Mouse (Mus musculus) cerebellum, postnatal 36 days (tissue): Measurements from ENCODE around the gene 2210407C18Rik.
A peak's percentile ranks its signal among the peaks of the same experiment; 100 is the strongest.

Experiments
- DNase-seq, 2 experiments: peaks; one replicate each; pipeline ENCODE4 v3.0.0; 2021 to 2022; ENCODE audit warnings: mixed read lengths in 2 of 2

2210407C18Rik gene

DNA sequence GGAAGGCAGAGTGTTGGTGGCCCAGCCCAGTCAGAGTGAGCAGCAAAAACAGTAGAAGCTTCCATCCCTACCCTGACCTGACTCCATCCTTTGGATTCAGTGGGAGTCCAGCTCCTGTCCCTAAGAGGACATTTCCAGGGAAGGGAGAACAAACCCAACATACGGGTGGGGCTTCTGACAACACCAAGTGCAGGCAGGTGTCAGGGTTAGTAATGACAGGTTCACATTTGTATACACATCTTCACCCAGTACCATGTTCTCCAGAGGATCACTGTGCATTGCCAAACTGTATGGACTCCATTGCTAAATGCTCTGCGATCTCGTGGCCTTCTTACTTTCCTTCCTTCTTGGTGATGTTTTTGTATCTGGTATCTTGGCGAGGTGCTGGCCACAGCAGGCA is at the start of gene 2210407C18Rik:
Gene 2210407C18Rik, minus strand, starts transcription at position 101 of the 400 bp plus-strand sequence.
- DNase-seq = no peak

DNA sequence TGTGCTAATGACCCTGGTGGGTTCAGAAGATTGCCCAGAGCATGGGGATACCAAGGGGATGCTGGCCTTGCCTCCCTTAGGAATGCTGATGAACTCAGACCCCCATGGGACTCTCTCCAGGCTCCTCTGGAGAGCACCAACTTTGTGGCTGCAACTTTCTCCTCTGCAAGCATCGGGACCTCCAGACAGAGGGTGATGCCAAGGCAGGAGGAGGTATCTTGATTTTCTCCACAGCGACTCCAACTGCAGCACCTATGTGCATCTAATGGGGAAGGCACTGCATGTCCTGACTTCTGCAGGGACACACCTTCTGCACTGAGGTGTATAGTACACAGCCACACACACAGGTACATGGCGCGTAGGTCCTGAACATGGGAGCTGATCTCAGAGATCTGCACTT is 42.7 kb upstream of the 2210407C18Rik start, which contains the start of gene Olfr322:
Gene Olfr322, plus strand, starts transcription at position 187 of the 400 bp plus-strand sequence.
- no peak for DNase-seq

DNA sequence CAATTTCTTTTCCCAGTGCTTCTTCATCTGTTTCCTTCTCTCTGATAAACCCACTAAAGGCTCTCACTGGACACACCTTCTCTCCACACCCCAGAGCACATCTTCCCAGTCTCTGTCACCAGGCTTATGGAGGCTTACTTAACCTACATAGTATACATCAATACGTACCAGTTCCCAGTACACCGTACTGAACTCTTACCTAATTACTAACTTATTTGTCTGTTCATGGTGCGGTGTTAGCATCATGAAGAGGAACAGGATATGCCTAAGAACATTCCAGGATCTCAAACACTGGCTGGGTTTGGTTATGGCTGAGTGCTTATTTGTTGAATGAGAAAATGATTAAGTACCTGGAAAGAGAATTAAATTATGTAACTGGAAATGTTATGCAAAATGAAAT is 39.3 kb upstream of the 2210407C18Rik start:
- DNase-seq = no peak

DNA sequence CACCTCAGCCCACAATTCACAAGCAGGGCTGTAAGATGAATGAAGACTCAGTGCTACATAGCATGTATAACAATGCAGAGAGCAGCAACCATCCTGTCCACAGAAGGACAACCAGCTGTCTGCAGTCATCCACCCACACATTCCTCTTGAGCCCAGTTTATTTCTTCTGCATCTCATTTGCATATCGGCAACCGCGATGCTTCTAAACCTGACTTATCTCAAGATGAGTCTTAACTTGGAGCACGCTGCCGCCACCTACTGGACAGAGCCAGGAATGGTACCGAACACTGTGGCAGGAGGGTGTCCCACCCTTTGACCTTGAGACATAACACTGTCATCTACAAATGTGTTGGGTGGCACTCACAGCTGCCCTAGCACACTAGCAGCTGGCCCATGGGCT is 27.5 kb upstream of the 2210407C18Rik start:
- DNase-seq = peak; percentile 4 to 5

DNA sequence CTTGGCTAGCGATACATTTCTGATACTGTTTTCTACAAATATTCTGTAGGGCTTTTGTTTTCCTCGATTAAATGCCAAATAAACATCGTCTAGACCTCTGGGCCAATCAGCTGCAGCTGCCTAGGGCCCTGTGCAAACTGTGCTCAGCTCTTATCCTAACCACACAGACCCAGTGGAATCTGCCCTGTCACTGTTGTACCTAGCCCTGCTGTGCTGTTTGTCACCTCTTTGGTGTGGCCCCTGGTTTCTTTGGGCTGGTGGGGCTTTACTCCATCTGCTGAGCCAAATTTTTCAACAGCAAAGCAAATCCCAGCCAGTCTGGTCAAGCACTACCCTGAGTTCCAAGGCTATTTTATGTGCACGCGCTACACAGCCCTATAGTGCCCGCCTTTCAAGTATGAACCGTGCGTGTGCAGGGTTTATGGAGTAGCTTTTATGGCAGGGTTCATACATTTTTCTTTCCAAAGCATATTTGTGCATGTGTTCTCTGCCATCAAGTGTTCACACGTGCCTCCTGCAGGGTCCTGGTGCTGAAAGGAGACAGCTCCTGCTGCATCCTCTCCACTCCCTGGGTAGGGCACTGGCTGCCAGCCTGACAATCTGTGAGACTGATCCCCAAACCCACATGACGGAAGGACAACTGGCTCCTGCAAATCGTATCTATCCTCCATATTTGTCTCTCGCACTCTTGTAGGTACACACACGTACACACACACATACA is 25.9 kb upstream of the 2210407C18Rik start:
- DNase-seq = no peak

DNA sequence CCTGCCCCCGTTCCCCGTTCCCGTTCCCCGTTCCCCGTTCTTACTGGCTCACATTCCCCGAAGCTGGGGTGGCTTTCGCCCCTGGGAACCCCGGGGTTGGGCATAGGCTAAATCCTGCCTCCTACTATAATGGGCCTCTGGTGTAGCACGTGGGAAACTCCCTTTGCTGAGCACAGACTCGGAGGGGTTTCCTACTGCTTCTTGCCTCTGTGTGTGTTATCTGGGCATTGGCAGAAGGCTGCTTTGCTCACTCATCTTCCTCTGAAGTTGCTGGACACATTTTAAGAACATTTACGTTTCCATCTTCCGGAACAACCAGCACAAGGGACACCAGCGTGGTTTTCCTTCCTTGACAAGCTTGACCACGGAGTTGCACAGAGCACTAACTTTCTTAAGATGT is 25.2 kb upstream of the 2210407C18Rik start:
- DNase-seq = no peak

DNA sequence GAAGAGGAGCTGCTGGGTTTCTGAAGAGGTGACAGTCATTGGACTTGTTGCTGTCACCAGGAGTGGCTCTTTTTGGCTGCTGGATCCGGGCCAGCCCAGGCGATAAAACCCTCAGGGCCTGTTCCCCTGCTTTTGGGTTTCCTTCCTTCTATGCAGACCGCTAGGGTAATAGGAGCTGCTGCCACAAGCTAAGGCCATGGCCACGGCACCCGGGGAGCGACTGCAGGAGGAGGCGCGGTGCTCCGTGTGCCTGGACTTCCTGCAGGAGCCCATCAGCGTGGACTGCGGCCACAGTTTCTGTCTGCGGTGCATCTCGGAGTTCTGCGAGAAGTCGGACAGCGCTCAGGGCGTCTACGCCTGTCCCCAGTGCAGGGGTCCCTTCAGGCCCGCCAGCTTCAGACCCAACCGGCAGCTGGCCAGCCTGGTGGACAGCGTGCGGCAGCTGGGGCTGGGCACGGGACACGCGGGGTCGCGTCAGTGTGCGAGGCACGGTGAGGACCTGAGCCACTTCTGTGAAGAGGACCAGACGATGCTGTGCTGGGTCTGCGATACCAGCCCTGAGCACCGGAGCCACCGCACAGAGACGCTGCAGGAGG is 24.5 kb upstream of the 2210407C18Rik start, which contains the start of gene Trim58:
Gene Trim58, plus strand, starts transcription at position 194 of the 596 bp plus-strand sequence.
- peak; percentile 6 for DNase-seq

DNA sequence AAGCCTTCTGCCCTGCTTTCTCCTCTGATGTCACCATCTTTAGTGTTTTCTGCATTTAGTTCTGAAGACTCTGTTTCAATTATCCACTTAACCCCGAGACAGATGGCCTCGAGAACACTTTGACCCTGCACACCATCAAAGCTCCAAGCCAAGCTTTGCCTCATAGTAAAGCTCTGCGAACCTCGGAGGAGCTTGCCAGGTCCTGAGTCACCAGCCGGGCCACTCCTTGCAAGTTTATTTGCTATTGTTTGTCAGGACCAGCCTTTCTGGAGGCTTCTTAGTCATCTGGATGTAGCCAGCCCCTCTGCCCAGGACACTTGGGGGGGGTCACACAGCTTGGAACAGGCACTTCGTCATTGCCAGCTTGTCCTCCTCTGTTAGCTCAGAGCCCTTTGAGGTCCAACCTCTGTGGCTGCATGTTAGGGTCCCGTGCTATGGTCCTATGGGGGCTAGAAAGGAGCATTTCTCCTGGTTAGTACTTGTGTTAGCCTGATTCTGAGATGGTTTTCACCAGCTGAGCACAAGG is 22.4 kb upstream of the 2210407C18Rik start:
- DNase-seq = no peak

DNA sequence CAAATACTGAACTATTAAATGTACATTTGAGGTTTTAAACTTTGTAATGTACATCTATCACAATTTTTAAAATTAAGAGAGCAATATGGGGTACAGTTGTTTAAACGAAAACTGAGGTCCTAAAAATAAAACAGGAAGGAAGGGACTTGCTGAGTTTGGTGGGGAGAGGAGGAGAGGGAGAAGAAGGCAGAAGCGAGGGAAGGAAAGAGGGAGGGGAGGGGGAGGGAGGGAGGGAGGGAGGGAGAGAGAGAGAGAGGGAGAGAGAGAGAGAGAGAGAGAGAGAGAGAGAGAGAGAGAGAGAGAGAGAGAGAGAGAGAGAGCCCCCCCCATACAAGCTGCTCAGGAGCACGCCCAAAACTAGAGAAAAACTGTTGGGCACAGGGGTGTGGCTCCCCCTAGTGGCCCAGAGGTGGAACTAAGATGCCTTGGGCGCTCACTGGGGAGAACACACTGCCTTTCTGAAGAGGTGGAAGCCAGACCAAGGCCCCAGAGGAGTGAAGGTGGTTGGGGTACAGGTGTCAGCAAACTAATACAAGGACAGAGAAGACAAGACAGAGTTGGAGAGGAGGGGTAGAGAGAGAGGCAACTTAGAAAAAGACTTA is 20.6 kb upstream of the 2210407C18Rik start:
- DNase-seq = peak; percentile 15 to 17

DNA sequence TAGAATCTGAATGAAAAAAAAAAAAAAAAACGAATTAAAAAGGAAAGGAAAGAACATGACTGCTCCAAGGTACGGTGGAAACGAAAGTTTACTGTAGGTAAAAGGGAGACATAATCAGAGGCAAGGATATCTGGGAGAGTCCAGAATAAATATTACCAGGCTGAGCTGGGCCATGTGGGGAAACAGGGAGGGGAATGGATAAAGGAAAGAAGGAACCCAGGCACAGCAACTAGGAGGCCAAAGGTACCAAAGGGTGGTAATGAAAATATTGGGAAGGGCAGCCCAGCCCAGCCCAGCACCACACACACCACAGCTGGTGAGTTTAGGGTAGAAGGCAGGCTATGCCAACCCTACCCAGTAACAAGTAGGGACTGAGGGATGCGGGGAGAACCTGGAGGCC is 19.0 kb upstream of the 2210407C18Rik start:
- DNase-seq = no peak

DNA sequence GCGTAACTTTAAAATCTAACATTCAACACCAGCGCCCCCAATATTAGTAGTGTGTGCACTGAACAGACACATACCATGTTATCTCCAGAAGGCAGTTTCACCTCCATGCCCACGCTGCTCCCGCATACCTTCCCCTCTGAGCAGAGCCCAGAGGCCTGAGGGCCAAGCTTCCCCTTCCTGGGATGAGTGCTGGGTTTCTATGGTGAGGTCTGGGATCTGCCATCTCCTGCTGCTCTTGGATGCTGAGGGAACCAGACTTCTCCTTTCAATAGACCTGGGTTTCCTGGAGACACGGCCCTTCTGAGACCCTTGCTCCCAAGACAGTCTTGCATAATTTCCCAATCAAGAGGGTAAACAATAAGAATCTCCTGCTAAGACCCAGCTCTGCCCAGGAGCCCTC is 14.5 kb upstream of the 2210407C18Rik start, which contains the start of gene Olfr323:
Gene Olfr323, minus strand, starts transcription at position 101 of the 400 bp plus-strand sequence.
- DNase-seq = no peak

DNA sequence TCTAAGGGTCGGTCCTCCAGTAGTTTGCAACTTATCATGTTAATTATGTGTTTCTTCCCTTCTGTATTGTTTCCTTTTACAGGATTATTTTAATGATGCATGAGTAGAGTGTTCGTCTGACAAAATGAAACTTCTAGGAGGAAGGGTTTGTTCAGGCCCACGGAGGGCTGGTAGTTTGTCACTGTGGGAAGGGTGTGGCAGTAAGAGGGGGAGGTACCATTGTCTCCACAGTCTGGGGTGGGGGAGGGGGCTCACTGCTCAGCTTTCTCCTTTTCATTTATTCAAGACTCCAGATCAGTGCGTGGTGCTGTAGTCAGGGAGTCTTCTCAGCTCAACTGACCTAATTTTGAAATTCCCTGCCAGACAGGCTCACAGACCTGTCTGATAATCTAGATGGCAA is 10.3 kb upstream of the 2210407C18Rik start:
- DNase-seq = no peak

DNA sequence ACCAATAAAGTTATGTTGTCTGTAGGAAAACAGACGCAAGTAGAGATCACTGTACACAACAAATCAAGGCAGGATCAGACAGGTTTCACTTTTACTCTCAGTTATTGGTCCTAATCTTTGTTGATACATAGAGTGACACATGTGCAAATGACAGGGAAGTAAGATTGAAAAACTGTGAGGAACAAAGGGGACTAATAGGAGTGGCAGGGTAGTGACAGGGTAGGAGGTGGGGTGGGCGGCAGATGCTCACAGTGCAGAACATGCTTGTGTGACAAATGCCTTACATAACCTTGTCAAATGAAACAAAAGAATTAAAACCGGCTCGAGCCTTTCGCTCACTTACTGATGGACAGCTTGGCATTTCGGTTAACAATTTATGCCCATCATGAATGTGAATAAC is 2.9 kb upstream of the 2210407C18Rik start:
- no peak for DNase-seq

DNA sequence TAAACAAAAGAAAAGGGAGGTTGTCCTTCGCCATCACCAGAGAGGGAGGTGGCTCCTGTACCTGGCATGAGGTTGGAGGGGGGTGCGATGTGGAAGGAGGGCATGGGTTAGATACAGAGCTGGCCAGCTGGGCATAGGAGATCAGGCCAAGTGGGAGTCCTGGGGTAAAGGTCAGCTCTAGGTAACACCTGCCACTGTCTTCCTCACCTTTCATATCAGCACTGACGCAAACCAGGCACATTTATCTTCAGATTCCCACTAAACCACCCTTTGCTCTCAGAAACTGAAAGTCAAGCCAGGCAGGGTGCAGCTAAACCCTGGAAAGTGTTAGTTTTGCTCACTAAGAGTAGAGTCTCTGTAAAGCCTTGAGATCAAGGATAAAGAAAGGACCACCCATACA is 2.5 kb upstream of the 2210407C18Rik start:
- DNase-seq = no peak

DNA sequence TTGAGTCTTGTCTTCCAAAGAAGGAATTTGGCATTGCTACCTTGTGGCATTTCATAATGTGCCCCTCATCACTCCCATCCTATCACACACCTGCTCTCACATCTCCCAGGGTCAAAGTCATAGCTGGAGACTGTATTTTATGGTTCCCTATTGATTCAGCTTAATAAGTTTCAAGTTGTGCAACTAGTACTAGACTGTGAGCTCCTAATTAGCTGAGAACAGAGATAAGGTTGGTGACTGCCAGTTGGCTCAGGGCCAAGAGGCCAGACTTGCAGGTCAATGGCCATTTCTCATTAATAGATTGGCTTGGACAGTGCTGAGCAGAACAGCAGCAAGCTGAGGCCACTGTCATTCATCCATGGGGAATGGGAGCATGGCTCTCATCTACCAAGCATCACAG is 1.3 kb downstream of the 2210407C18Rik start:
- peak in 1 of 2 experiments; percentile 7 for DNase-seq

DNA sequence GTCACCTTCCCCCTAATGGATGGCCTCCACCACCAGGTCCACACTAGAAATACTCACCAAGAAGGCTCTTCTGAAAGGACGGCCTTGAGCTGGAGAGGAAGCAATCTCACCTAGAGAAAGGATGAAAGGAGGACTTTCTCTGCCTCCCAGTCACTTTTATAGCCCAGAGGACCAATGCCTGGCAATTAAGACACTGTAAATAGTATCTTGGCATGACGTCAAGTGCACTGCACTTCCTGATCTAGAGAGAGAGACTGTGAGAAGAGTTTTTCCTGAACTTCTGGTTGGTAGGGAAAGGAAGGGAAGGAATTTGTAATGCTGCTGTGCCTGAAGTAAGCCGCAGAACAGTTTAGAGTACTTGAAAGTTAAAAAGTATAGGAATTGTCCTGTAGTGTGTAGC is 2.5 kb downstream of the 2210407C18Rik start:
- no peak for DNase-seq

DNA sequence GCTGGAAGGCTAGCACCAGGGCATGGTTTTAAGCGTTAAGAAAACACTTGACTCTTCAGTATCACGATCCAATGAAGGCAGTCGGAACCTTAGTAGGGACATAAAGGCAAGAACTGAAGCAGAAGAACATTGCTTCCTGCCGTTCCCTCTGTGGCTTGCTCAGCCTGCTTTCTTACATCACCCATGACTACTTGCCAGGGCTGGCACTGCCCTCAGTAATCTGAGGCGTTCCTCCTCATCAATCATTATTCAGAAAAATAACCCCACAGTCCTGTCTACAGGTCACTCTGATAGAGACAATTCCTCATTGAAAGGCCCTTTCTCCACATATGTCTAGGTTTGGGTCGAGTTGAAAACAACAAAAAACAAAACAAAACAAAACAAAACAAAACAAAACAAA is 8.8 kb downstream of the 2210407C18Rik start:
- DNase-seq = no peak

DNA sequence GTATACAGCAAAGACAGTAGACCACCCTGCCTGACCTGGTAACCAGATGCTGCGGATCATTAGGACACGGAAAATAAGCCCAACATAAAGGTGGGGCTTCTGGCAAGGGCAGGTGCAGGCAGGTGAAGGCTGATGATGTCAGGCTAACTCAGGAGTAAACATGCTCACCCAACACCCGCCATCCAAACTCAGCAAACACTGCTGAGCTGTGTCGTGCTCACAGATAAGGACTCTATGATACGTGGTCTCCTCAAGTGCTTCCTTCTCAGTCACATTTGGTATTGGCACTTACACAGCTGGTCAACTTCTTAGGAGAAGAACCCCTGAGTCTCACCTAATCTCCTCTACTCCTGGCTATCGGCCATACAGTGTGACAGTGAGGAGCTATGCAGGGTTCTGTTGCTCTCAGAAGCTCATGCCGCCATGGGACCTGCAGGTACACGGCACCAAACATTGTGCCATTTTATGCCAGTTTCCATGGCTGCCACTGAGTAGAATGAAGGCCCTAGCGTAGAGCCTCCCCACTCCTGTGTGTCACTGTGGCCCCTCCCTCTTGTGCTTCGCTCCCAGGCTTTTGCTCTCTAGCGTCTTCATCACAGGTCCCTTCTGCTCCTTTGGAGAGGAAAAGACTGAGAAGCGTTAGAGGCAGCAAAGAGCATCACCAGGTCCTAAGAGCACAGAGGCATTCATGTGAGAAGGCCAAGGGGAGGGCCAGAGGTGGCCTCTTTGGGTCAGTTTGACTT is 9.5 kb downstream of the 2210407C18Rik start:
- no peak for DNase-seq

DNA sequence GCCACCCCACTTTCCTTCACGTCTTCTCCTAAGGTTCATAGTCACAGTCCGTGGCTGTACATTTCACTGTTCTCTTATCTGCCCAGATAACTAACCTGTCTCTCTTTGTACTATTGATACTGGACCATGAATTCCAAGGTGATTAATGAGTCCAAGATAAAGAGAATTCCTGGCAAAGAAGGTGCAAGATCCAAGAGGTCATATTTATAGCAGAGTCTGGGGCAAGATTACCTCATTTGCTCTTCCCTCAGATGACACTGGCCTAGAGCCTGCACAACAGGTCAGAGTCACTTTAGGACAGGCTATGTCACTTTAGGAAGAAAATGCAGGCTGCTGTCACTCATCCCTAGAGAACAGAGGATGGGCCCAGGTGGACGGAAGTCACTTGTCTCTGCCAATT is 10.6 kb downstream of the 2210407C18Rik start:
- no peak for DNase-seq

DNA sequence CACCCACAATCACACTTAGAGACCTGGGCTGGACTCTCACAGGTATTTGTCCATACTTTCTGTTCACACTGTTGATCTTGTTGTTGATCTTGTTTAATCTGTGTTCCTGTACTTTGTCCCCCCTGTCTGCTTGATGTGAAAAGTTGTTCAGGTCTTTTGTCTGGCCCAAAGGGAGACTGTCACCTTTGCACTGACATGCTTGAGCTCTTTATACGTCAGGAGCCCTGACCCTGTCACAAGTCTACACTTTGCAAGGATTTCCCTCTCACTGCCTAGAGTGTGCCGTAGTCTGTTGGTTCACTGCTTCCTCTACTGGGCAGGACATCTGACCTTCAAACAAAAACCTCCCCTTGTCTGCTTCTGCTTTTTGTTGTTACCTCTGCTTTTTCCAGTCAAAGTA is 11.2 kb downstream of the 2210407C18Rik start:
- DNase-seq = no peak

DNA sequence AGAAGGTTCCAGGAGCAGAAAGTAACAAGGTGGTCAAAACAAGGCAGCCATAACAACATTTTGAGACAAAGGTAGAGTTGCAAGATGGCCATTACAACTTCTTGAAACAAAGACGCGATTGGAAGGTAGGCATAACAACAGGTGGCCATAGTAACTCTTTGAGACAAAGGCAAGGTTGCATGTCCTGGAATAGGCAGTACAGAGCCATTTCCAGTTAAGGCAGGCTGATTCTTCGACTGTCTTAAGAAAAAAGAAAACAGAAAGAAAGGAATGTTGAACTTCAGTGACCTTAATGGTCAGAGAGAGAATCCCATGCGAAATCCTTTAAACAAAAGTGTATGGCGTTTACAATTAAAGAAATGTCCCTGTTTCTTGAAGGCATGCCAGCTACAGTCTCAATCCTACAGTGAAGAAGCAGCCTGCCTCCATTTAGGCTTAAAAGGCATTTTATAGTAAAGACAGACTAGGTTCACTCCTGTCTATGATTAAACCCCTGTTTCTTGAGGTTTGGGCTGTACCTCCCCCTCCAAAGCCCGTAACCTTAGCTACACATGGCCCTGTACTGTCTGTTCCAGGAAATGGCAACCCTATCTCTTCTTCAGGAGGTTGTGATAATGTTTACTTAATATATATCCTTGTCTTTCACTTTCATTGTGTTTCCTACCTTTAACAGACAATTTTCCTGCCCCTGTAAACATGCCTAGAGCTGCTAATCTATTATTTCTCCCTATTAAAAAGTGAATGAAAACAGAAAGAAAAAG is 12.9 kb downstream of the 2210407C18Rik start:
- DNase-seq = no peak

DNA sequence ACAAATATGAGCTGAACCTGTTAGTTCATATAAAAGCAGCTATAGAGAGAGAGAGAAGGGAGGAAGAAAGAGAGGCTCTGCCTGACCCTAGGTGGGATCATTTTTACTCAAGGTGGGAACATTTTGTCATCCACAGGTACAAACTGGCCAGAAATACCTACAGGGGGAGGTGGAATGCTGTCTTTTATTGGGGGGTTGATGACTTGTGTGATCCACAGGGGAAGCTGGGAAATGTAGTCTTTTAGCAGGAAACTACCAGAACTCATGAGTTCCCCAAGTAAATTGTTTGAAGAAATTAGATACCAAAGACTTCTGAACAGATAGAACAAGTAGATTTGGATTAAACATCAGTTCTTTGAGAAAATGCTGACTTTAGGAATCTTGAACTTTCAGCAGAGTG is 13.8 kb downstream of the 2210407C18Rik start:
- no peak for DNase-seq
